Comparison of ENCODE assay signal across 8 mouse cellular contexts in the genomic region with DNA sequence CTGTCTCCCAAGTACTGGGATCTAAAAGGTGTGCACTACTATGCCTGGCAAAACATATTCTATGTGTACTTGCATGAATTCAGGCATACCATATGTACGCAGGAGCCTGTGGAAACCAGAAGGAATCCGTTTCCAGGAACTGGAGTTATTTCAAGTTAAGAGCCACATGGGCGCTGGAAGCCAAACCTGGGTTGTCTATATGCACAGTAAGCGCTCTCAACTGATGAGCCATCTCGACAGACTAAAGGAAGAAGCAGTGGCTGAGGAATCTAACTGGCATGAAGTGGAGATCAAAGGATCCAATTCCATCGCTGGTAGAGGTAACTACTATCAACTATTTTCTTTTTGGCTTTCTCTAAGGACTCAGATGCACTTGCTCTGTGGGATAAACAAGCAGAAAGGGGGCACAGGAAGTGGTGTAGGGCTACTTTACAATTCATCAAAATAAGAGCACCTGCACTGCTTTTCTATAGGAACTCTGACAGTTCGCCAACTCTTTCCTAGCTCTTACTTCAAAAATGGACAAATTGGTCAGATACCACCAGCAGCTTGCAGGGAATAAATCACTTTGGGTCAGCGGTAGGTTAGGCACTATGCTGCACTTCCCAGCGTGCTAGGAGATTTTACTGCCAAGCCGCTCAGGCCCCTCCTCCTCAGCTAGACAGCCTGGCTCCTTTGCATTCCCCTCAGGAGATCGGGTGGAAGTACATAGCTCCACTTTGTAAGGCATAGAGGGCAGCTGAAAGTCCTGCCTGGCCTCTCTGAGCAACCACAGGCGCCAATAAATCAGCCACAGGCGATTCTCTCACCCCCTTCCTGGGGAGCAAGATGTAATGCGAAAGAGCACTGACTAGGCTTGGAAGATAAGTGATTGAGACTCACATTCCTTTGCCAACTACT. TPM values are rescaled to one million over a fixed set of nuclear protein-coding genes. Genes with fewer than 3 reads are reported as not detected.
DNase-seq lines count a peak whose midpoint lies in the region; ATAC-seq lines count a peak whose summit lies in the region.

No protein-coding gene starts in this region.

- H3K27ac ChIP-seq in hindbrain, embryonic 10.5 days, result peak overlapping the region; percentile 100; the same call in 1 of the 2 replicates
- peak overlapping the region; percentile 100; the same call in 1 of the 2 replicates for H3K27ac ChIP-seq in limb, embryonic 13.5 days
- peak overlapping the region; percentile 98 for H3K27ac ChIP-seq in neural tube, embryonic 15.5 days (replicated peaks)

- ATAC-seq in limb, embryonic 13.5 days (ENCODE audit: low FRiP score, low read depth), result no peak
- no peak for ATAC-seq in neural tube, embryonic 15.5 days (ENCODE audit: low FRiP score)

- H3K27me3 ChIP-seq in hindbrain, embryonic 10.5 days (ENCODE audit: insufficient read depth, poor library complexity, severe bottlenecking), result no peaks in the 10 kb centered on the region
- H3K27me3 ChIP-seq in limb, embryonic 13.5 days, result no peaks in the 10 kb centered on the region
- no peaks in the 10 kb centered on the region for H3K27me3 ChIP-seq in neural tube, embryonic 15.5 days (replicated peaks)

- H3K4me2 ChIP-seq in limb, embryonic 13.5 days (replicated peaks), result peak overlapping the region; percentile 92
- H3K4me2 ChIP-seq in neural tube, embryonic 15.5 days, result peak overlapping the region; percentile 90

- H3K9ac ChIP-seq in limb, embryonic 13.5 days, result peak overlapping the region; percentile 99
- peak overlapping the region; percentile 31 for H3K9ac ChIP-seq in neural tube, embryonic 15.5 days (replicated peaks)

- H3K9me3 ChIP-seq in hindbrain, embryonic 10.5 days, result no peaks in the 10 kb centered on the region
- no peaks in the 10 kb centered on the region for H3K9me3 ChIP-seq in limb, embryonic 13.5 days
- no peaks in the 10 kb centered on the region for H3K9me3 ChIP-seq in neural tube, embryonic 15.5 days (replicated peaks)

- H3K36me3 ChIP-seq in hindbrain, embryonic 10.5 days, result peaks cover 9% of the 10 kb centered on the region
- H3K36me3 ChIP-seq in limb, embryonic 13.5 days, result no peaks in the 10 kb centered on the region
- H3K36me3 ChIP-seq in neural tube, embryonic 15.5 days, result no peaks in the 10 kb centered on the region

- WGBS in hindbrain, embryonic 10.5 days, result 28% methylated on average over 14 of the region's 14 CpGs
- 11% methylated on average over 14 of the region's 14 CpGs for whole genome bisulfite sequencing in limb, embryonic 13.5 days
- 15% methylated on average over 14 of the region's 14 CpGs for WGBS in neural tube, embryonic 15.5 days

- peak overlapping the region; percentile 93 for H3K4me3 ChIP-seq in hindbrain, embryonic 10.5 days
- peak overlapping the region; percentile 95 for H3K4me3 ChIP-seq in limb, embryonic 13.5 days
- peak overlapping the region; percentile 13 for H3K4me3 ChIP-seq in neural tube, embryonic 15.5 days (replicated peaks)

- DNase-seq in heart, adult 11 months, result peak; percentile 94
- DNase-seq in heart, postnatal 4 days, result no peak
- peak; percentile 55 for DNase-seq in MN1 (ENCODE audit: low spot score)
- DNase-seq in embryo, embryonic 10.5 days (ENCODE audit: low spot score), result peak; percentile 70
- peak; percentile 42 for DNase-seq in hindbrain, embryonic 10.5 days (ENCODE audit: low spot score)
- no peak for DNase-seq in urinary bladder, postnatal 10 days (ENCODE audit: low spot score)

- H3K4me1 ChIP-seq in hindbrain, embryonic 10.5 days (replicated peaks), result peaks cover 54% of the 10 kb centered on the region
- H3K4me1 ChIP-seq in limb, embryonic 13.5 days, result peaks cover 39% of the 10 kb centered on the region
- peaks cover 34% of the 10 kb centered on the region for H3K4me1 ChIP-seq in neural tube, embryonic 15.5 days

RNA-seq across cellular contexts. Expression of a gene that starts 2.1 kb away (rescaled TPM):
- 10 to 100 TPM in 1 of 2 experiments, 1 to 10 TPM in 1; 9.5 to 11.5 TPM for total RNA-seq in heart, postnatal 4 days (2021)
- polyA plus RNA-seq in hindbrain, embryonic 10.5 days (2016; fragmentation: Nextera tagmentation; extraction: Ambion mirVana), result 16.5 and 17.9 TPM in 2 replicates
- 21.6 and 22.3 TPM in 2 replicates for polyA plus RNA-seq in limb, embryonic 13.5 days (2015; fragmentation: Nextera tagmentation; extraction: Ambion mirVana)
- 13.1 and 15.2 TPM in 2 replicates for polyA plus RNA-seq in neural tube, embryonic 15.5 days (2015; fragmentation: Nextera tagmentation; extraction: Ambion mirVana)

RNA-seq across cellular contexts. Expression of a gene that starts 2.7 kb away (rescaled TPM):
- 1 to 10 TPM; 6.9 to 7.6 TPM for total RNA-seq in heart, postnatal 4 days (2021)
- polyA plus RNA-seq in hindbrain, embryonic 10.5 days (2016; fragmentation: Nextera tagmentation; extraction: Ambion mirVana), result 5.6 and 7.9 TPM in 2 replicates
- 8.9 and 10.1 TPM in 2 replicates for polyA plus RNA-seq in limb, embryonic 13.5 days (2015; fragmentation: Nextera tagmentation; extraction: Ambion mirVana)
- polyA plus RNA-seq in neural tube, embryonic 15.5 days (2015; fragmentation: Nextera tagmentation; extraction: Ambion mirVana), result 3.3 and 4.4 TPM in 2 replicates

RNA-seq across cellular contexts. Expression of a gene that starts 36.6 kb away (rescaled TPM):
- 10 to 100 TPM; 13.5 to 14.6 TPM for total RNA-seq in heart, postnatal 4 days (2021)
- 9.5 and 9.8 TPM in 2 replicates for polyA plus RNA-seq in hindbrain, embryonic 10.5 days (2016; fragmentation: Nextera tagmentation; extraction: Ambion mirVana)
- 6.7 TPM in 2 replicates for polyA plus RNA-seq in limb, embryonic 13.5 days (2015; fragmentation: Nextera tagmentation; extraction: Ambion mirVana)
- 5.7 and 8.2 TPM in 2 replicates for polyA plus RNA-seq in neural tube, embryonic 15.5 days (2015; fragmentation: Nextera tagmentation; extraction: Ambion mirVana)

RNA-seq across cellular contexts. Expression of a gene that starts 42.7 kb away (rescaled TPM):
- 1 to 10 TPM; 3.2 to 3.3 TPM for total RNA-seq in heart, postnatal 4 days (2021)
- polyA plus RNA-seq in hindbrain, embryonic 10.5 days (2016; fragmentation: Nextera tagmentation; extraction: Ambion mirVana), result 3.7 and 4.0 TPM in 2 replicates
- polyA plus RNA-seq in limb, embryonic 13.5 days (2015; fragmentation: Nextera tagmentation; extraction: Ambion mirVana), result 2.1 and 2.3 TPM in 2 replicates
- 11.9 and 12.6 TPM in 2 replicates for polyA plus RNA-seq in neural tube, embryonic 15.5 days (2015; fragmentation: Nextera tagmentation; extraction: Ambion mirVana)

RNA-seq across cellular contexts. Expression of a gene that starts 50.0 kb away (rescaled TPM):
- total RNA-seq in heart, postnatal 4 days (2021), result 1 to 10 TPM; 1.6 to 1.8 TPM
- polyA plus RNA-seq in hindbrain, embryonic 10.5 days (2016; fragmentation: Nextera tagmentation; extraction: Ambion mirVana), result 1.1 and 1.5 TPM in 2 replicates
- polyA plus RNA-seq in limb, embryonic 13.5 days (2015; fragmentation: Nextera tagmentation; extraction: Ambion mirVana), result 4.5 and 4.8 TPM in 2 replicates
- 0.92 and 1.6 TPM in 2 replicates for polyA plus RNA-seq in neural tube, embryonic 15.5 days (2015; fragmentation: Nextera tagmentation; extraction: Ambion mirVana)

Comparison
In these comparisons a context has a peak if more than half of its experiments do, and no peak if none do; other contexts are left out.
1. DNase-seq: peak in heart, adult 11 months (single experiment), MN1 (single experiment), embryo, embryonic 10.5 days (single experiment) and hindbrain, embryonic 10.5 days (single experiment); none in heart, postnatal 4 days (single experiment) and urinary bladder, postnatal 10 days (single experiment).
2. H3K4me3 ChIP-seq: peak in every context shown above with its lines; median percentile 95 in limb, embryonic 13.5 days; 93 in hindbrain, embryonic 10.5 days; 13 in neural tube, embryonic 15.5 days.
3. Peak in every context shown above with its lines, with median percentiles within 50 percentile points of each other: H3K27ac ChIP-seq.